Mouse (Mus musculus) embryo, embryonic 9.5 days (tissue): ENCODE measurements around the gene Rexo4.

Source experiments
- DNase-seq: peaks from one replicate; pipeline ENCODE4 v3.0.0-alpha.2; 2017; ENCODE audit errors: extremely low spot score

The Rexo4 gene

DNA sequence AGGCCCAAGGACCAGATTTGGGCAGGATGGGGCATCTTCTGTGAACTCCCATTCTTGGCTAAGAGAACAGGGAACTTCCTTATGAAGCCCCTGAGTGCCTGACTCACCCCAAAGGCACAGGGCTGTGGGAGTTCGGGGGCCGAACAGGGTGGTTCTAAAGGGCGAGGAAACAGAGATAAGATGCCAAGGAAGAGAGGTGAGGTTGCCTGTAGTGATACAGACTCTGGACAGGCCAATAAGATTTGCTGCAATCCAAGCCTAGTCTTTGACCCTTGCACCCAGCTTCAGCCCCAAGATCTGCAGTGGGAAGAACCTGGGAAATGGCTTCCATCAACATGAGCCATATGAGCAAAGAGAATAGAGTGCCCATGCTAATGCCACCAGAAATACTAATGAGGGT lies 20.9 kb downstream of the Rexo4 start:
- DNase-seq: no peak

- no peak for DNase-seq
These were observed 22.6 kb downstream of the Rexo4 start for GRCm38 (mm10) chr2:26941539-26941938.

GRCm38 (mm10) chr2:26936425-26936824 lies 27.8 kb downstream of the Rexo4 start:
- no peak for DNase-seq

DNA sequence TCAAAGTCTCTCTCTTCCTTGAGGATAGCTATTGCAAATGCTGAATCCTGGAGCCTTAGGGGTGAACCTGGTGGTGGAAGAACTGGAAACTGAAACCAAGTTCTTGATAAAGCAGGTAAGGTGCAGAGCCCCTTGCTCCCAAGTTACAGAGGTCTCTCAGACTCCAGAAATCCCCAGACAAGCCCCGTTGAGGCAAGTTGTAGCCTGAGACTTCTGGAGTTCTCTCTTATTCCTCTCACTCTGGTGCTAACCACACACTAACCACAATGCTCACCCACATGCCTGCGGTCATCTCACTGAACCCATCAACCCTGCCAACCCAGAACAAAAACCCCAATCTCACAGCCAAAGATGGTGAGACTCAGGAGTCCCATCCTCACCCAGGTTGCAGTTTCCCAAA lies 28.9 kb downstream of the Rexo4 start:
- no peak for DNase-seq

DNA sequence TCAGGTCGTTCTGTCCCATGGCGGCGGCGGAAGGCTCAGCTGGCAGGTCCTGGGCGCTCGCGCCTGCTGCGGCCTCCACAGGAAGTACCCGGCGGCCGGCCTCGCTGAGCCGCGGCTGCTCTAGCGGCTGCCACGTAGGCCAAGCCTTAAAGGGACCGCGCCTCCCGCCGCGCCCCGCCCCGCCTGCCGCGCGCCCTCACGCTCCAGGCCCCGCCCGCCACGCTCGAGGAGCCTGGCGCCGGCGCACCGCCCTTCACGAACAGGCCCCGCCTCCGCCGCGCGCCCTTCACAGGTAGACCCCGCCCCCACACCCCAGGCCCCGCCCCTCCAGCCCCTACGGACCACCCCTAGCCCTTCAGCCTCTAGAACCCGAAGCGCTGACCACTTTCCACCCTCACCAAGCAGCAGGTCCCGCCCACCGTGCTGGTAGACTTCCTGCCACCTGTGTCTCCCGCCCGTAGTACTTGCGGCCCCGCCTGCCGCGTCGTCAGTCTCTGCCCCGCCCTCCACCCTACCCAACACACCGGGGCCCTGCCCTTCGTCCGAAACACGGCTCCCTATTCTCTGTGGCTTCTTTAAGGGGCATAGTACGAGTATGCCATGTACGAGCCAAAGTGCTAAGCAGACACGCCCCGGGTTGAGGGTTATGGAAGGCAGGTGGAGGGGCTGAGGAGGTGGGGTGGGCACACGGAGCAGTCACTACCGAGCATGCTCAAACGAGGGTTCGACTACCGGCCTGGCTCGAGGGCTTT lies 30.7 kb downstream of the Rexo4 start, which contains the start of the genes Surf4 and Stkld1:
TSS of gene Surf4 (minus strand) at position 625 of the 752 bp plus-strand sequence.
TSS of gene Stkld1 (plus strand) at position 744 of the 752 bp plus-strand sequence.
- DNase-seq: peak; percentile 97

DNA sequence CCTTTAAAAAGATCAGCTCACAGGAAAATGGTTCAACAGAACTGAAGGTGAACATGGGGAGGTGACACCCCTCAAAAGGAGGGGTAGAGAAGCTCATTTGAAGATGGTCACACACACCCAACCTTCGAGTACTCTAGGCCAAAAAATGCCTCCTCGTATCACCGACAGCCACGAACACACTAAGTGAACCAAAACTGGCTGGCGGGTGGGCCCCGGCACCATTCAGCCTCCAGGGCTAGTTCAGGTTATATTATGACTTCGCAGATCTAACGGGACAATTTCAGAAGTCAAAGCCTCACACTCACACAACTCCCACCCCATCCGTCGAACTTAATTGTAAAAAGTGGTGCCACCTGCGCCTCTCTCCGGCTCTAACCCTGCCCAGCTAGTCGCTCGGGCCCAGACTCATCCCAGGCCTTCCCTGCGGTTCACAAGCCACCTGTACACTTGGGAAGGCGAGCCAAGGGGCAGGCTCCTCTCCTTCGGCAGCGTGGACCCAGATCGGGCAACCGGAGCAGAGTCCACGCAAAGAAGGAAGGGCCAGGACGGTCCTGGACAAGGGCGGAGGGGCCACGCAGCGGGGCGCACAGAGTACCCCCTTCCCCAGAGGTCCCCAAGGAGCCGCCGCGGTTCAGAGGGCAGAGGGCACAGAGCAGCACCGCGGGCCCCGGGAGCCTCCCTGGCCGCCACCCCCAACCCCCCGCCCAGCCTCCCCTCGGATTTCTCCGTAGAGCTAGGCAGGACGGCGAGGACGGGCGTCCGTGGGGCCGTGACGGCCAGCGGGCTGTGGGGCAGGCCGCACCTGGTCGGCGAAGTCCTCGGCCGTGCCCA lies 31.5 kb downstream of the Rexo4 start:
- DNase-seq: no peak

- DNase-seq: peak; percentile 56
These were observed 33.8 kb downstream of the Rexo4 start for GRCm38 (mm10) chr2:26930390-26930789.

GRCm38 (mm10) chr2:26927745-26928476 lies 36.3 kb downstream of the Rexo4 start:
- DNase-seq: no peak

DNA sequence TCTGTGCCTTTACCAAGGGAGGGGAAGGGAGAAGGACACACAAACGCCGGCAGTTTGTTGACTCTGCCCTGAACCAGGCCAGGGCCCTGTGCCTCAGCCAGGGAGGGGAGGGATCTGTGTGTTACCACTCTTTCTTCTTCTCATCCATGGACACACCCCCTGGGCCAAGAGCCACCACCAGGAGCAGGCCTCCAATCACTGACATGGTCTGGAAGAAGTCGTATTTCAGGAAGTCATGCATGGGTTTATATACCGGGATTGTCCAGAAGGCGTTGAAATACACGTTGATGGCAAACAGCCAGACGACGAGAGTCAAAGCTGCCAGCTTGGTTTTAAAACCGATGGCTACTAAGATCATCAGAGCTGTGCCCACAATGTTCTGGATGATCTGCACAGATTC lies 42.4 kb downstream of the Rexo4 start:
- no peak for DNase-seq

- DNase-seq: no peak
These were observed 43.9 kb downstream of the Rexo4 start for GRCm38 (mm10) chr2:26920190-26920855.

- no peak for DNase-seq
These were observed 44.5 kb downstream of the Rexo4 start for GRCm38 (mm10) chr2:26919684-26920083.

- DNase-seq: no peak
These were observed 47.4 kb downstream of the Rexo4 start for GRCm38 (mm10) chr2:26916738-26917137.

GRCm38 (mm10) chr2:26915927-26916728 lies 48.1 kb downstream of the Rexo4 start, which contains the start of the genes Surf2 and Surf1:
TSS of gene Surf2 (plus strand) at chr2:26916367.
TSS of gene Surf1 (minus strand) at chr2:26916530.
- peak; percentile 79 for DNase-seq

- no peak for DNase-seq
These were observed 49.8 kb downstream of the Rexo4 start for GRCm38 (mm10) chr2:26914148-26914941.

GRCm38 (mm10) chr2:26913416-26914147 lies 50.6 kb downstream of the Rexo4 start:
- no peak for DNase-seq

GRCm38 (mm10) chr2:26912253-26912770 lies 51.9 kb downstream of the Rexo4 start:
- no peak for DNase-seq

DNA sequence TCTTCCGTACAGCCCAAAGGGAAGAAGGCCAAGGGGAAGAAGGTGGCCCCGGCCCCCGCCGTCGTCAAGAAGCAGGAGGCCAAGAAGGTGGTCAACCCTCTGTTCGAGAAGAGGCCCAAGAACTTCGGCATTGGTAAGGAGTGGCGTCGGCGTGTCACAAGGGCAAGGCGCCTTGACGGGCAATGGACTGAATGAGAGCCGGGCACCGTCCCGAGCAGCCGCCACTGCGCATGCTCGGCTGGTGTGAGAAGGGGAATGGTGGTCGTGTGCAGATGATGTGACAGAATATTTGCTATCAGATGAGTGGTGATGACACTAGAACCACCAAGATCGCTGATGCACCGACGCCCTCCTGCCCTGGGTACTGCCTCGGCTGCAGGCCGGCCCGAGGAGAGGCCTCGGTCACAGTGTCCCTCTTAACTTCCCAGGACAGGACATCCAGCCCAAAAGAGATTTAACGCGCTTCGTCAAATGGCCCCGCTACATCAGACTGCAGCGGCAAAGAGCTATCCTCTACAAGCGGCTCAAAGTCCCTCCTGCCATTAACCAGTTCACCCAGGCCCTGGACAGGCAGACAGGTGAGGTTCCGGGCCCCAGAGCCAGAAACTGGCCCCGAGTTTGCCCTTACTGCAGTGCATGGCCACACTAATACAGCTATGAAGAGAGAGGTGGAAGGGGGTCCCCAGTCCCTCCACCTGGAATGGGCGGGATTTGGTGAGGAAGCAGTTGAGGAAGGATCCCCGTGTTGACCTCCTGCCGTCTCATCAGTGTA lies 53.0 kb downstream of the Rexo4 start:
- DNase-seq: no peak
